Comparison of ENCODE assay signal across 8 mouse cellular contexts in the genomic region with DNA sequence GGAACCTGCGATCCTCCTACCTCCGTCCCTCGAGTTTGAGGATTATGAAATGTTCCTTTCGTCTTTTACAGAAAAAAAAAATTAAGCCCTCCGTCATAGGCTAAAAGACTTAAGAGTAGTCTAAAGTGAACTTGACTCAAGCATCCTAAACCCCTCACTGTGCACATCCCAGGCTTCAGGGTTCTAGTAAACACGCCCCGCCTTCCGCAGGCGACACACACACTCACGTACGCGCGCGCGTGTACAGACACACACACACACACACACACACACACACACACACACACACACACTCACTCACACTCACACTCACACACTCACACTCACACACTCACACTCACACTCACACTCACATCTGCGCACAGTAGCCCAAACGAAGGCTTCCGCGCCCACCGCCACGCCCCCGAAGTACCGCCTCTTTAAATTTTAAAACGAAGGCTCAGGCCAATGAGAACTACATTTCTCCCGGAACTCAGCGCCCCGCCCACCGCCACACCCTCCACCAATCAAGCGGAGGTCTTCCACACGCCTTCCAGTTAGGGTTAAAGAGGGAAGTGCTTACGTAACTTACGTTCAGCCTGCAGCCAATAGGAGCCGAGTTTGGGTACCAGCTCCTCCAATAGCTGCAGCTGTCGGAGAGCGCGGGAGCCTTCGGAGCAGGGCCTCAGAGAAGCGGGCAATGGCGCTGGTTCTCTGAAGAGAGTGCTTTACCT. TPM values are rescaled to one million over a fixed set of nuclear protein-coding genes. Genes with fewer than 3 reads are reported as not detected.
DNase-seq lines count a peak whose midpoint lies in the region; ATAC-seq and TF ChIP-seq lines count a peak whose summit lies in the region.

TSS of gene Ticrr (plus strand) at position 619 of the 713 bp plus-strand sequence.

- DNase-seq in c-Kit-positive CD71-positive TER-119-positive erythroid progenitor cells, embryonic 14.5 days (ENCODE audit: low spot score), result peak; percentile 98
- peak; percentile 99 for DNase-seq in heart, postnatal 0 days (ENCODE audit: low spot score)
- peak; percentile 98 to 99 for DNase-seq in kidney, postnatal 4 days

- under 1% methylated on average over 39 of the region's 39 CpGs for WGBS in forebrain, embryonic 12.5 days
- 1% methylated on average over 39 of the region's 39 CpGs for WGBS in heart, postnatal 0 days
- WGBS in liver, embryonic 16.5 days (ENCODE audit: insufficient replicate concordance), result 1% methylated on average over 39 of the region's 39 CpGs
- WGBS in neural tube, embryonic 13.5 days, result under 1% methylated on average over 34 of the region's 39 CpGs

- TF ChIP-seq EP300 in heart, postnatal 0 days (IDR thresholded peaks at IDR 0.05; ENCODE audit: low read depth), result peak; percentile 40; the same call in 1 of the 2 replicates

- H3K27ac ChIP-seq in forebrain, embryonic 12.5 days, result peak within 1 kb of the TSS; percentile 59; the same call in 1 of the 2 replicates
- H3K27ac ChIP-seq in heart, postnatal 0 days (ENCODE audit: low read depth), result no peak within 1 kb of the TSS
- H3K27ac ChIP-seq in liver, embryonic 16.5 days (ENCODE audit: low read length), result peak within 1 kb of the TSS; percentile 64
- H3K27ac ChIP-seq in neural tube, embryonic 13.5 days (replicated peaks), result no peak within 1 kb of the TSS
- H3K27ac ChIP-seq in testis, adult 2 months (ENCODE audit: control insufficient read depth, insufficient read depth, low read depth, low read length), result peak within 1 kb of the TSS; percentile 76

- TF ChIP-seq CTCF in E14TG2a.4 (conservative IDR thresholded peaks at IDR 0.05; ENCODE audit: low read length), result no peak
- no peak for TF ChIP-seq CTCF in heart, postnatal 0 days (IDR thresholded peaks at IDR 0.05; ENCODE audit: low read depth)
- no peak for TF ChIP-seq CTCF in testis, adult 2 months (IDR thresholded peaks at IDR 0.05; ENCODE audit: control insufficient read depth, insufficient read depth, insufficient replicate concordance, low read depth, low read length)

- TF ChIP-seq POLR2A in testis, adult 2 months (IDR thresholded peaks at IDR 0.05; ENCODE audit: control insufficient read depth, low read depth, low read length), result no peak

- peak within 1 kb of the TSS; percentile 94 for H3K9ac ChIP-seq in forebrain, embryonic 12.5 days
- peak within 1 kb of the TSS; percentile 67 for H3K9ac ChIP-seq in heart, postnatal 0 days (replicated peaks; ENCODE audit: low read depth, low read length)
- peak within 1 kb of the TSS; percentile 92 for H3K9ac ChIP-seq in liver, embryonic 16.5 days (ENCODE audit: low read depth, low read length)
- peak within 1 kb of the TSS; percentile 73 for H3K9ac ChIP-seq in neural tube, embryonic 13.5 days

- peaks cover 31% of the 10 kb centered on the region for H3K36me3 ChIP-seq in E14TG2a.4 (ENCODE audit: insufficient read depth, low read length)
- peaks cover 4% of the 10 kb centered on the region; the same call in 1 of the 2 replicates for H3K36me3 ChIP-seq in forebrain, embryonic 12.5 days (replicated peaks)
- no peaks in the 10 kb centered on the region for H3K36me3 ChIP-seq in heart, postnatal 0 days (replicated peaks; ENCODE audit: control insufficient read depth, insufficient read depth, low read length)
- H3K36me3 ChIP-seq in liver, embryonic 16.5 days (ENCODE audit: control insufficient read depth, insufficient read depth), result peaks cover 8% of the 10 kb centered on the region; the same call in 1 of the 2 replicates
- no peaks in the 10 kb centered on the region for H3K36me3 ChIP-seq in neural tube, embryonic 13.5 days
- no peaks in the 10 kb centered on the region for H3K36me3 ChIP-seq in testis, adult 2 months (ENCODE audit: control insufficient read depth, insufficient read depth, low read length)

- H3K27me3 ChIP-seq in E14TG2a.4 (ENCODE audit: insufficient read depth, low read length), result no peaks in the 10 kb centered on the region
- H3K27me3 ChIP-seq in forebrain, embryonic 12.5 days, result no peaks in the 10 kb centered on the region
- no peaks in the 10 kb centered on the region for H3K27me3 ChIP-seq in heart, postnatal 0 days (ENCODE audit: control insufficient read depth, insufficient read depth, low read length)
- H3K27me3 ChIP-seq in liver, embryonic 16.5 days (ENCODE audit: control insufficient read depth, insufficient read depth, low read depth, low read length), result no peaks in the 10 kb centered on the region
- H3K27me3 ChIP-seq in neural tube, embryonic 13.5 days, result peaks cover 7% of the 10 kb centered on the region
- H3K27me3 ChIP-seq in testis, adult 2 months (ENCODE audit: control insufficient read depth, insufficient read depth, low read length), result no peaks in the 10 kb centered on the region

- peaks cover 76% of the 10 kb centered on the region for H3K4me1 ChIP-seq in E14TG2a.4 (replicated peaks; ENCODE audit: low read depth, low read length)
- peaks cover 36% of the 10 kb centered on the region for H3K4me1 ChIP-seq in forebrain, embryonic 12.5 days
- H3K4me1 ChIP-seq in heart, postnatal 0 days (ENCODE audit: control insufficient read depth, insufficient read depth), result peaks cover 11% of the 10 kb centered on the region; the same call in 1 of the 2 replicates
- H3K4me1 ChIP-seq in liver, embryonic 16.5 days (ENCODE audit: control insufficient read depth, low read depth, low read length), result peaks cover 28% of the 10 kb centered on the region
- H3K4me1 ChIP-seq in neural tube, embryonic 13.5 days (replicated peaks), result peaks cover 34% of the 10 kb centered on the region
- peaks cover 9% of the 10 kb centered on the region for H3K4me1 ChIP-seq in testis, adult 2 months (ENCODE audit: control insufficient read depth, insufficient read depth, low read length)

- H3K4me2 ChIP-seq in forebrain, embryonic 12.5 days, result peak within 1 kb of the TSS; percentile 91
- peak within 1 kb of the TSS; percentile 100 for H3K4me2 ChIP-seq in heart, postnatal 0 days (ENCODE audit: low read depth, low read length)
- H3K4me2 ChIP-seq in liver, embryonic 16.5 days (ENCODE audit: low read depth, low read length), result peak within 1 kb of the TSS; percentile 83
- H3K4me2 ChIP-seq in neural tube, embryonic 13.5 days, result peak within 1 kb of the TSS; percentile 100

- H3K4me3 ChIP-seq in E14TG2a.4 (replicated peaks; ENCODE audit: low read length), result peak within 1 kb of the TSS; percentile 97
- peak within 1 kb of the TSS; percentile 98 for H3K4me3 ChIP-seq in forebrain, embryonic 12.5 days (replicated peaks)
- peak within 1 kb of the TSS; percentile 87 for H3K4me3 ChIP-seq in heart, postnatal 0 days (ENCODE audit: low read depth, low read length)
- peak within 1 kb of the TSS; percentile 89 for H3K4me3 ChIP-seq in liver, embryonic 16.5 days (ENCODE audit: low read depth, low read length)
- peak within 1 kb of the TSS; percentile 88 for H3K4me3 ChIP-seq in neural tube, embryonic 13.5 days
- peak within 1 kb of the TSS; percentile 94 for H3K4me3 ChIP-seq in testis, adult 2 months (ENCODE audit: control insufficient read depth, low read depth, low read length)

- ATAC-seq in forebrain, embryonic 12.5 days (ENCODE audit: low FRiP score), result peak; percentile 100
- peak; percentile 100 for ATAC-seq in heart, postnatal 0 days (ENCODE audit: insufficient read depth, low read depth)
- peak; percentile 99 for ATAC-seq in liver, embryonic 16.5 days (ENCODE audit: low read depth)
- peak; percentile 100 for ATAC-seq in neural tube, embryonic 13.5 days (ENCODE audit: low read depth)

- H3K9me3 ChIP-seq in E14TG2a.4 (ENCODE audit: low read length), result no peaks in the 10 kb centered on the region
- no peaks in the 10 kb centered on the region for H3K9me3 ChIP-seq in forebrain, embryonic 12.5 days
- no peaks in the 10 kb centered on the region for H3K9me3 ChIP-seq in heart, postnatal 0 days (replicated peaks; ENCODE audit: control insufficient read depth, low read length)
- no peaks in the 10 kb centered on the region for H3K9me3 ChIP-seq in liver, embryonic 16.5 days (replicated peaks; ENCODE audit: control insufficient read depth, low read length)
- H3K9me3 ChIP-seq in neural tube, embryonic 13.5 days, result no peaks in the 10 kb centered on the region

RNA-seq across cellular contexts. Expression of gene Ticrr, which starts in this region (rescaled TPM):
- 15.5 and 16.4 TPM in 2 replicates for polyA plus RNA-seq in forebrain, embryonic 12.5 days (2016; fragmentation: Nextera tagmentation; extraction: Ambion mirVana)
- 2.2 and 4.2 TPM in 2 replicates for total RNA-seq in heart, postnatal 0 days (2014; rRNA removed; ENCODE audit: low replicate concordance)
- polyA plus RNA-seq in heart, postnatal 0 days (2015; fragmentation: Nextera tagmentation; extraction: Ambion mirVana), result 0.74 and 1.2 TPM in 2 replicates
- polyA plus RNA-seq in liver, embryonic 16.5 days (2015; fragmentation: Nextera tagmentation; extraction: Ambion mirVana), result 4.7 and 5.5 TPM in 2 replicates
- polyA plus RNA-seq in neural tube, embryonic 13.5 days (2015; fragmentation: Nextera tagmentation; extraction: Ambion mirVana), result 1.7 and 1.8 TPM in 2 replicates
- polyA plus RNA-seq in testis, adult 2 months (2012; rRNA removed), result 1.8 and 1.9 TPM in 2 replicates

Comparison
In these comparisons a context has a peak if more than half of its experiments do, and no peak if none do; other contexts are left out.
1. H3K27ac ChIP-seq: peak in forebrain, embryonic 12.5 days (single experiment), liver, embryonic 16.5 days (single experiment) and testis, adult 2 months (single experiment); none in heart, postnatal 0 days (single experiment) and neural tube, embryonic 13.5 days (single experiment).
2. Peak in every context shown above with its lines, with median percentiles within 50 percentile points of each other: H3K4me3 ChIP-seq, DNase-seq, ATAC-seq, H3K4me2 ChIP-seq and H3K9ac ChIP-seq.